Comparison of ENCODE assay signal across 8 mouse cellular contexts in genomic region chr13:20090133-20090710, GRCm38 (mm10). TPM values are rescaled to one million over a fixed set of nuclear protein-coding genes. Genes with fewer than 3 reads are reported as not detected.
A peak's percentile ranks its signal among the peaks of the same experiment; 100 is the strongest.
DNase-seq lines count a peak whose midpoint lies in the region; ATAC-seq and TF ChIP-seq lines count a peak whose summit lies in the region.

TSS of gene Elmo1 (plus strand) at chr13:20090596.

- H3K27me3 ChIP-seq in Patski, result peaks cover 10% of the 10 kb centered on the region
- peaks cover 18% of the 10 kb centered on the region for H3K27me3 ChIP-seq in hindbrain, embryonic 10.5 days (ENCODE audit: insufficient read depth, poor library complexity, severe bottlenecking)
- H3K27me3 ChIP-seq in lung, embryonic 15.5 days, result no peaks in the 10 kb centered on the region

- POLR2A ChIA-PET in Patski (lab: Charles Lee), result no interaction called here

- peaks cover 19% of the 10 kb centered on the region; the same call in 1 of the 2 replicates for H3K4me1 ChIP-seq in hindbrain, embryonic 10.5 days (replicated peaks)
- H3K4me1 ChIP-seq in lung, embryonic 15.5 days, result peaks cover 32% of the 10 kb centered on the region

- peak within 1 kb of the TSS; percentile 77 for H3K4me2 ChIP-seq in lung, embryonic 15.5 days

- TF ChIP-seq CTCF in Patski (IDR thresholded peaks at IDR 0.05), result peak; percentile 43

- in situ Hi-C loops in Patski (cut with MboI; ENCODE audit: low pct_unique_long_range_greater_than_20kb), result no loop called here

- CTCF ChIA-PET in Patski (lab: Charles Lee), result no interaction called here

- peak; percentile 66 for ATAC-seq in Patski
- peak; percentile 73 for ATAC-seq in lung, embryonic 15.5 days (ENCODE audit: borderline replicate concordance, extremely low read depth, low FRiP score, low TSS enrichment)

- no peak for DNase-seq in Patski (ENCODE audit: low read depth, low spot score)
- peak; percentile 66 to 73 for DNase-seq in cerebellum, postnatal 25 days
- peak; percentile 44 for DNase-seq in frontal cortex, postnatal 14 days (ENCODE audit: low spot score in 2 of 2)
- DNase-seq in hindbrain, embryonic 10.5 days (ENCODE audit: low spot score), result peak; percentile 86
- peak; percentile 69 for DNase-seq in layer of hippocampus, adult 9-11 months
- peak; percentile 65 for DNase-seq in ovary, adult 18-20 months (ENCODE audit: low spot score)
- peak; percentile 79 for DNase-seq in thymus, postnatal 14 days

- H3K4me3 ChIP-seq in hindbrain, embryonic 10.5 days, result peak within 1 kb of the TSS; percentile 71
- H3K4me3 ChIP-seq in lung, embryonic 15.5 days, result peak within 1 kb of the TSS; percentile 72

- H3K9me3 ChIP-seq in hindbrain, embryonic 10.5 days, result no peaks in the 10 kb centered on the region
- H3K9me3 ChIP-seq in lung, embryonic 15.5 days, result no peaks in the 10 kb centered on the region

- peak within 1 kb of the TSS; percentile 91 for H3K27ac ChIP-seq in hindbrain, embryonic 10.5 days
- peak within 1 kb of the TSS; percentile 90 for H3K27ac ChIP-seq in lung, embryonic 15.5 days

- no peaks in the 10 kb centered on the region for H3K36me3 ChIP-seq in hindbrain, embryonic 10.5 days
- no peaks in the 10 kb centered on the region for H3K36me3 ChIP-seq in lung, embryonic 15.5 days

- under 1% methylated on average over 49 of the region's 49 CpGs for WGBS in hindbrain, embryonic 10.5 days
- under 1% methylated on average over 49 of the region's 49 CpGs for WGBS in lung, embryonic 15.5 days

- peak within 1 kb of the TSS; percentile 86 for H3K9ac ChIP-seq in lung, embryonic 15.5 days

RNA-seq across cellular contexts. Expression of gene Elmo1, which starts in this region (rescaled TPM):
- 0.08 TPM for polyA plus RNA-seq in Patski (2021)
- 12.5 and 19.2 TPM in 2 replicates for polyA plus RNA-seq in hindbrain, embryonic 10.5 days (2016; fragmentation: Nextera tagmentation; extraction: Ambion mirVana)
- polyA plus RNA-seq in lung, embryonic 15.5 days (2015; fragmentation: Nextera tagmentation; extraction: Ambion mirVana), result 32.8 and 37.1 TPM in 2 replicates

Comparison
In these comparisons a context has a peak if more than half of its experiments do, and no peak if none do; other contexts are left out.
1. RNA of gene Elmo1 (polyA plus RNA-seq): 32.8 to 37.1 TPM in lung, embryonic 15.5 days and 12.5 to 19.2 TPM in hindbrain, embryonic 10.5 days; 0.08 TPM in Patski (single experiment); every median in the first group is over 10 times any median in the second.
2. Peak in ATAC-seq in Patski; RNA of the gene not detected or under 1 TPM.